Mouse (Mus musculus) mammary gland, adult 2 months (tissue): ENCODE data around the gene Zbtb39. TPM values are rescaled to one million over a fixed set of nuclear protein-coding genes. Genes with fewer than 3 reads are reported as not detected.

Experiments
- polyA plus RNA-seq: library from polyadenylated mRNA; depleted of rRNA; stranded (reverse); fragments of >200 nt; gene quantifications from 2 replicates; pipeline ENCODE4 v1.2.3, GENCODE M21; 2012; ENCODE audit warnings: low replicate concordance; rRNA removed

Zbtb39 gene
- 5.9 and 7.3 TPM in 2 replicates for polyA plus RNA-seq

GRCm38 (mm10) chr10:127739083-127739660, at the start of gene Zbtb39:
TSS of gene Zbtb39 (plus strand) at chr10:127739538.

GRCm38 (mm10) chr10:127704766-127705220, 34.5 kb upstream of the Zbtb39 start, which contains the start of gene Myo1a:
TSS of gene Myo1a (plus strand) at chr10:127705170.

GRCm38 (mm10) chr10:127724178-127724577, 15.2 kb upstream of the Zbtb39 start, which contains the start of gene Tac2:
TSS of gene Tac2 (plus strand) at chr10:127724478.

GRCm38 (mm10) chr10:127751548-127751947, 12.2 kb downstream of the Zbtb39 start, which contains the start of gene Gpr182:
TSS of gene Gpr182 (minus strand) at chr10:127751732.

GRCm38 (mm10) chr10:127759181-127760110, 20.1 kb downstream of the Zbtb39 start, which contains the start of the genes Rdh1 and Rdh16f1:
TSS of gene Rdh1 (plus strand) at chr10:127759721.
TSS of gene Rdh16f1 (plus strand) at chr10:127759787.

GRCm38 (mm10) chr10:127776011-127776410, 36.7 kb downstream of the Zbtb39 start, which contains the start of gene Rdh9:
TSS of gene Rdh9 (plus strand) at chr10:127776386.

Other genes with a start within 250 kb of the Zbtb39 start
- gene Stac3, start 237.9 kb upstream of the Zbtb39 start, polyA plus RNA-seq = 1.9 and 95.5 TPM in 2 replicates
- gene Ndufa4l2, start 224.6 kb upstream of the Zbtb39 start, polyA plus RNA-seq = 35.3 and 42.8 TPM in 2 replicates
- gene Shmt2, start 217.1 kb upstream of the Zbtb39 start, polyA plus RNA-seq = 66.4 and 84.1 TPM in 2 replicates
- 0.07 and 0.23 TPM in 2 replicates for gene Nxph4, start 205.0 kb upstream of the Zbtb39 start, polyA plus RNA-seq
- 145 and 233 TPM in 2 replicates for gene Lrp1, start 118.4 kb upstream of the Zbtb39 start, polyA plus RNA-seq
- 105 and 131 TPM in 2 replicates for gene Stat6, start 96.6 kb upstream of the Zbtb39 start, polyA plus RNA-seq
- 2.1 and 4.4 TPM in 2 replicates for gene Nemp1, start 72.6 kb upstream of the Zbtb39 start, polyA plus RNA-seq
- 25.9 and 51.9 TPM in 2 replicates for gene Nab2, start 71.0 kb upstream of the Zbtb39 start, polyA plus RNA-seq
- gene Myo1a, start 34.4 kb upstream of the Zbtb39 start, polyA plus RNA-seq = 0.23 and 0.26 TPM in 2 replicates
- not detected in 2 replicates for gene Tac2, start 15.1 kb upstream of the Zbtb39 start, polyA plus RNA-seq
- gene Gpr182, start 12.2 kb downstream of the Zbtb39 start, polyA plus RNA-seq = 14.4 and 16.8 TPM in 2 replicates
- 0.08 and 0.27 TPM in 2 replicates for gene Rdh1, start 20.2 kb downstream of the Zbtb39 start, polyA plus RNA-seq
- 0.12 and 0.85 TPM in 2 replicates for gene Rdh16f1, start 20.2 kb downstream of the Zbtb39 start, polyA plus RNA-seq
- gene Rdh9, start 36.8 kb downstream of the Zbtb39 start, polyA plus RNA-seq = 0.37 TPM in 1 of 2 replicates, not detected in the other
- gene Rdh16, start 61.6 kb downstream of the Zbtb39 start, polyA plus RNA-seq = 0.13 TPM in 2 replicates
- not detected in 2 replicates for gene Rdh19, start 110.4 kb downstream of the Zbtb39 start, polyA plus RNA-seq
- 0.10 TPM in 1 of 2 replicates, not detected in the other for gene Rdh16f2, start 126.9 kb downstream of the Zbtb39 start, polyA plus RNA-seq
- 1.9 TPM in 1 of 2 replicates, not detected in the other for gene Rdh7, start 149.3 kb downstream of the Zbtb39 start, polyA plus RNA-seq
- gene Sdr9c7, start 159.0 kb downstream of the Zbtb39 start, polyA plus RNA-seq = 0.07 and 0.30 TPM in 2 replicates